Mouse (Mus musculus) bone marrow, adult 2 months (tissue): ENCODE data around the gene Nt5c2.

Experiments
- CTCF ChIP-seq: fragments of 200-500 bp; IDR thresholded peaks from 2 replicates; pipeline ENCODE4 v1.5.1; 2011; ENCODE audit warnings: low read length, control low read depth; ENCODE audit not compliant: control insufficient read depth, insufficient read depth
- POLR2A ChIP-seq: fragments of 200-500 bp; IDR thresholded peaks from 2 replicates; pipeline ENCODE4 v1.6.1; 2011; ENCODE audit warnings: low read depth, mild to moderate bottlenecking, control low read depth, low read length, borderline replicate concordance; ENCODE audit not compliant: control insufficient read depth

DNA sequence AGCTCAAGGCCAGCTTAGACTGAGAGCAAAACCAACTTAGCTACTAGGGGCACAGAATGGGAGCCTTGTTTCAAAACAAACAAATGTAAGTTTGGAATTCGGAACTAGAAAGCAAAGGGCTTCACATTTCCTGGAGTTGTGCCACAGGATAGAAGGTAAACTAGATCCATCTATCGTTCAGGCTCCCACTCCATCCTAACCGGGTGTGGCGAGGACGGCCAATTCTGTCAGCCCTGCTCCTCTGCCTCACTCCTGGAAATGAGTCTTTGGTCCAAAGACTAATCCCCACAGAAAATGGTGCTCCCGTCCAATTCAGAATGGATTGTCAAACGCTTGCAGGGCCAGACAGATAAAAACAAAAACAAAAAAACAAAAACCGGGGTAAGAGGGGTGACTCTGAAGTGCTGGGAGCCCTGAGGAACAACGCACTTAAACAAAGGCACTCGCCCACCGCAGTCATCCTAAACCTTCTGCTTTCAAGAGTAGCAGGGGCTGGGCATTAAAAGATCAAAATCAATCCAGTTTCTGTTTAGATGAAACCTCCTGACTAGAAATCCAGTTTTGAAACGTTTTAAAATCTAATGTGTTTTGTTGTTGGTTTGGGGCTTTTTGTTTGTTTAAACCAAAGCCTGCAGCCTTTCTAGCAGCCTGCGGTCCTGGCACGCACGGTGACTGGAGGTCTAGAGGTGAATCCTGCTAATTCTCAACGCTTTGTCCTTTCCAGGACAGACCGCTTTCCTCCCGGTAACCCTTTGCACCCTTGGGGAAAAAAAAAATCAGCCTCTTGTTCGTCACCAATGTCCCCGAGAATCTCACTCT lies 1.4 kb downstream of the Nt5c2 start:
- TF ChIP-seq POLR2A (no peak), CTCF (no peak)
